Mouse (Mus musculus): ENCODE measurements around the gene Trim7.

DNA sequence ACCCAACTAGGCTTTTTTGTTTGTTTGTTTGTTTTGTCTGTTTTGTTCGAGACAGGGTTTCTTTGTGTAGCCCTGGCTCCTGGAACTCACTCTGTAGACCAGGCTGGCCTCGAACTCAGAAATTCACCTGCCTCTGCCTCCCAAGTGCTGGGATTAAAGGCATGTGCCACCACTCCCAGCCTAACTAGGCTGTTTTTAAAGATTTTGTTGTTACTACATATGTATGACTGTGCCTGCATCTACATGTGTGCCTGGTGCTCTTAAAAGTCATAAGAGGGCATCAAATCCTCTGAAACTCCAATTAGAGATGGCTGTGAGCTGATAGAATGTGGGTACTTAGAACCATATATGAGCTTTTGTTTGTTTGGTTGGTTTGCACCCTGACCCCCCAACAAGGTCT lies 5.3 kb downstream of the Trim7 start:
- TF ChIP-seq CTCF (IDR thresholded peaks at IDR 0.05; ENCODE audit: low read depth) (no peak), EP300 (optimal IDR thresholded peaks at IDR 0.05) (no peak)
